Mouse (Mus musculus) intestine, postnatal 0 days (tissue): ENCODE measurements around the gene Oat. TPM values are rescaled to one million over a fixed set of nuclear protein-coding genes. Genes with fewer than 3 reads are reported as not detected.

Experiments used
- ATAC-seq: fragments of 200-750 bp; cut with Nextera tagmentation; 2 replicates; pipeline ENCODE4 v1.8.0; 2017; ENCODE audit warnings: mild to moderate bottlenecking, moderate TSS enrichment, moderate library complexity
- H3K27ac ChIP-seq: fragments of 300-500 bp; sonication (generic); 2 replicates; pipeline ENCODE4 v1.5.1; 2014; ENCODE audit warnings: mild to moderate bottlenecking, low read depth, low read length, moderate library complexity
- H3K27me3 ChIP-seq: fragments of 300-500 bp; sonication (generic); replicated peaks from 2 replicates; pipeline ENCODE4 v1.6.1; 2014; ENCODE audit warnings: low read length, mixed read lengths; ENCODE audit not compliant: control insufficient read depth, insufficient read depth
- H3K36me3 ChIP-seq: fragments of 300-500 bp; sonication (generic); 2 replicates; pipeline ENCODE4 v1.6.1; 2014; ENCODE audit warnings: mild to moderate bottlenecking, moderate library complexity; ENCODE audit not compliant: control insufficient read depth, insufficient read depth
- H3K4me1 ChIP-seq: fragments of 300-500 bp; sonication (generic); replicated peaks from 2 replicates; pipeline ENCODE4 v1.6.1; 2014; ENCODE audit warnings: antibody characterized with exemption, low read length, mixed read lengths; ENCODE audit not compliant: control insufficient read depth, insufficient read depth
- H3K4me2 ChIP-seq: fragments of 300-500 bp; sonication (generic); replicated peaks from 2 replicates; pipeline ENCODE4 v1.6.1; 2014; ENCODE audit warnings: low read depth, mild to moderate bottlenecking, moderate library complexity
- H3K4me3 ChIP-seq: fragments of 300-500 bp; sonication (generic); 2 replicates; pipeline ENCODE4 v1.5.1; 2014; ENCODE audit warnings: low read depth, low read length
- H3K9ac ChIP-seq: fragments of 300-500 bp; sonication (generic); 2 replicates; pipeline ENCODE4 v1.6.1; 2014; ENCODE audit warnings: mild to moderate bottlenecking, low read depth, low read length
- H3K9me3 ChIP-seq: fragments of 300-500 bp; sonication (generic); 2 replicates; pipeline ENCODE4 v1.6.1; 2016; ENCODE audit warnings: mixed run types; ENCODE audit not compliant: control insufficient read depth
- CTCF ChIP-seq: sonication (generic); IDR thresholded peaks from 2 replicates; pipeline ENCODE4 v1.5.1; 2016; ENCODE audit warnings: low read depth, mild to moderate bottlenecking, control low read depth, antibody characterized with exemption, moderate library complexity
- WGBS: fragments of 180-500 bp; shearing (Covaris S2); extraction: QIAGEN DNeasy Blood & Tissue Kit; methylation state at CpG from one replicate; pipeline ENCODE4 v1.1.7; 2014; 5-methylcytosine and 5-hydroxymethylcytosine counted together
- polyA plus RNA-seq: library from polyadenylated mRNA; unstranded; fragments of >200 nt; fragmentation: Nextera tagmentation; extraction: Ambion mirVana; gene quantifications from 2 replicates; pipeline ENCODE4 v1.2.1, GENCODE M21; 2015

Gene Oat
- polyA plus RNA-seq, 1 experiment from 2014 or later = 1,789 TPM

DNA sequence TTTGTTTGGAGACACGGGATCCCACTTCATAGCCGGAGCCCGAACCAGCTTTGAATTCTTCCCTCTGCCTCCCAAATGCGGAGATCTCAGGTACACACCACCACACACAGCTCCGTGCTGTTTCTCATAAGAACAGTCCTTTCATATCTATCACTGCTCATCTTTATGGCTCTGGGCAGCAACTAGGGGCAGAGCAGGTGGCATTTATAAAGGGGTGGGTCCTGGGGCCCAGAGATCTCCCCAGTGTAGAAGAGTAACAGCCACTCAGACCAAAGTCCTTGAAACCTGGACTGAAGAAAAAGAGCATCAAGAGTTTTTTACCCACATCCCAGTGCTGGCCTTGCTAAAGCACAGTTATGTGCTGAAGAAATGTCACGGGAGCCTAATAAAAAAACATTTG lies 4.3 kb upstream of the Oat start:
- WGBS = 33% methylated on average over 6 of the region's 6 CpGs
- 0 out of 2 replicates have a peak, but pooled peaks cover 12% of the 10 kb centered on the region for H3K4me1 ChIP-seq
- H3K36me3 ChIP-seq = no peaks in the 10 kb centered on the region
- H3K9me3 ChIP-seq = no peaks in the 10 kb centered on the region
- peak overlapping the region; percentile 11; the same call in 1 of the 2 replicates for H3K4me3 ChIP-seq
- H3K9ac ChIP-seq = 0 out of 2 replicates have a peak overlapping the region, but pooled peaks have one; percentile 7
- no peaks in the 10 kb centered on the region for H3K27me3 ChIP-seq
- ATAC-seq = peak; percentile 66
- no peak for TF ChIP-seq CTCF
- H3K4me2 ChIP-seq = peak overlapping the region; percentile 55
- peak overlapping the region; percentile 71 for H3K27ac ChIP-seq

- Histone ChIP-seq H3K9ac (0 out of 2 replicates have a peak overlapping the region, but pooled peaks have one; percentile 13), H3K9me3 (no peaks in the 10 kb centered on the region), H3K4me3 (peak overlapping the region; percentile 66; the same call in 1 of the 2 replicates), H3K27me3 (no peaks in the 10 kb centered on the region), H3K4me1 (0 out of 2 replicates have a peak, but pooled peaks cover 7% of the 10 kb centered on the region), H3K27ac (peak overlapping the region; percentile 99), H3K36me3 (no peaks in the 10 kb centered on the region), H3K4me2 (peak overlapping the region; percentile 71)
- ATAC-seq = no peak
- TF ChIP-seq CTCF = no peak
- WGBS = 31% methylated on average over 4 of the region's 4 CpGs
Observed at GRCm38 (mm10) chr7:132576891-132577290, 693 bp upstream of the Oat start.

- Histone ChIP-seq H3K4me2 (peak overlapping the region; percentile 71), H3K27ac (peak overlapping the region; percentile 99), H3K4me1 (0 out of 2 replicates have a peak, but pooled peaks cover 7% of the 10 kb centered on the region), H3K9me3 (no peaks in the 10 kb centered on the region), H3K4me3 (peak overlapping the region; percentile 66), H3K27me3 (no peaks in the 10 kb centered on the region), H3K9ac (peak overlapping the region; percentile 87), H3K36me3 (no peaks in the 10 kb centered on the region)
- WGBS = 2% methylated on average over 13 of the region's 13 CpGs
- ATAC-seq = peak; percentile 73
- peak; percentile 76 for TF ChIP-seq CTCF
Observed at GRCm38 (mm10) chr7:132575623-132576022, 575 bp downstream of the Oat start.

GRCm38 (mm10) chr7:132574646-132575045 lies 1.6 kb downstream of the Oat start:
- Histone ChIP-seq H3K4me3 (peak overlapping the region; percentile 66), H3K36me3 (0 out of 2 replicates have a peak, but pooled peaks cover 4% of the 10 kb centered on the region), H3K27me3 (no peaks in the 10 kb centered on the region), H3K27ac (peak overlapping the region; percentile 99; the same call in 1 of the 2 replicates), H3K9me3 (no peaks in the 10 kb centered on the region), H3K9ac (peak overlapping the region; percentile 56), H3K4me2 (peak overlapping the region; percentile 71), H3K4me1 (0 out of 2 replicates have a peak, but pooled peaks cover 7% of the 10 kb centered on the region)
- no peak for TF ChIP-seq CTCF
- ATAC-seq = no peak
- WGBS = 22% methylated on average over 5 of the region's 5 CpGs

DNA sequence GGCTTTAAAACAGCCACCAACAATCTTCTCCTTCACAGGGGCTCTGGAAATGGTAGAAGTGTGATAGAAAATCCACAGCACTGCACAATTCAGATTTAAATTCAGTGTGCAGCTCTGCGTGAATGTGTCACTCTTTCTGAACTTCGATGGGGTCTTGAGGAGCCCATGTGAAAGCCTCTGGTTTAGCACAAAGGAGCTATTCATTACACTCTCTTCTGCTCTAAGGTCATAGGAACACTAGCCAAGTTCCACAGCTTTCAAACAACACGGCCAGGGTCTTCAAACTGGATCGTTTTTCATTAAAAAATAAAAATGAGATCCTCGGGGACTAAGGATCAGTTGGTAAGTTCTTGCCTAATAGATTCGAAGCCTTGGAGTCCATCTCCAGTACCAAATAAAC lies 3.0 kb downstream of the Oat start:
- no peak for ATAC-seq
- WGBS = 35% methylated on average over 6 of the region's 6 CpGs
- peak overlapping the region; percentile 56 for H3K9ac ChIP-seq
- no peaks in the 10 kb centered on the region for H3K27me3 ChIP-seq
- 0 out of 2 replicates have a peak, but pooled peaks cover 7% of the 10 kb centered on the region for H3K4me1 ChIP-seq
- H3K36me3 ChIP-seq = peaks cover 17% of the 10 kb centered on the region
- peak overlapping the region; percentile 71 for H3K4me2 ChIP-seq
- TF ChIP-seq CTCF = no peak
- peak overlapping the region; percentile 66 for H3K4me3 ChIP-seq
- H3K27ac ChIP-seq = peak overlapping the region; percentile 41; the same call in 1 of the 2 replicates
- no peaks in the 10 kb centered on the region for H3K9me3 ChIP-seq

GRCm38 (mm10) chr7:132572738-132573137 lies 3.5 kb downstream of the Oat start:
- Histone ChIP-seq H3K27ac (no peak overlapping the region), H3K36me3 (peaks cover 19% of the 10 kb centered on the region), H3K4me2 (peak overlapping the region; percentile 71), H3K27me3 (no peaks in the 10 kb centered on the region), H3K9me3 (no peaks in the 10 kb centered on the region), H3K9ac (peak overlapping the region; percentile 56; the same call in 1 of the 2 replicates), H3K4me1 (0 out of 2 replicates have a peak, but pooled peaks cover 7% of the 10 kb centered on the region), H3K4me3 (peak overlapping the region; percentile 66)
- no peak for ATAC-seq
- TF ChIP-seq CTCF = no peak
- 33% methylated on average over 3 of the region's 3 CpGs for WGBS
